Mouse (Mus musculus) embryonic fibroblast, embryonic 13.5 days (primary cell): ENCODE measurements around the gene Slc17a9.

Experiments used
- CTCF ChIP-seq: IDR thresholded peaks from 2 replicates; pipeline ENCODE4 v1.5.1; 2011; ENCODE audit warnings: mild to moderate bottlenecking, control low read depth, low read length, moderate library complexity, borderline replicate concordance; ENCODE audit not compliant: insufficient read depth
- POLR2A ChIP-seq: IDR thresholded peaks from 2 replicates; pipeline ENCODE4 v1.6.1; 2011; ENCODE audit warnings: low read depth, mild to moderate bottlenecking, control low read depth, low read length, moderate library complexity

GRCm38 (mm10) chr2:180779226-180780104, 54.4 kb downstream of the Slc17a9 start:
- TF ChIP-seq CTCF (peak; percentile 98), POLR2A (no peak)
